Mouse (Mus musculus) thymus, adult 2 months (tissue): ENCODE data around the gene Mrnip.

Source experiments
- CTCF ChIP-seq: fragments of 200-500 bp; IDR thresholded peaks from 2 replicates; pipeline ENCODE4 v1.5.1; 2012; ENCODE audit warnings: mild to moderate bottlenecking, control low read depth, low read length, moderate library complexity, borderline replicate concordance; ENCODE audit not compliant: control insufficient read depth, poor library complexity, insufficient read depth; ENCODE audit errors: extremely low read depth
- POLR2A ChIP-seq: fragments of 200-500 bp; IDR thresholded peaks from 2 replicates; pipeline ENCODE4 v1.6.1; 2012; ENCODE audit warnings: mild to moderate bottlenecking, low read length, control low read depth, moderate library complexity; ENCODE audit not compliant: control insufficient read depth, poor library complexity, insufficient read depth; ENCODE audit errors: extremely low read depth

- TF ChIP-seq CTCF (no peak), POLR2A (no peak)
These were observed 35.9 kb downstream of the Mrnip start for GRCm38 (mm10) chr11:50210101-50210504.
